Mouse (Mus musculus) MEL (cell line): ENCODE results near the gene Prr15l. TPM values are rescaled to one million over a fixed set of nuclear protein-coding genes. Genes with fewer than 3 reads are reported as not detected.
A peak's percentile ranks its signal among the peaks of the same experiment; 100 is the strongest.

Experiments used
- DNase-seq: peaks from one replicate; pipeline ENCODE4 v3.0.0; 2011; ENCODE audit warnings: low read depth, low spot score
- H3K27ac ChIP-seq: 2 replicates; pipeline ENCODE4 v1.5.1; 2012; ENCODE audit warnings: low read depth, mild to moderate bottlenecking, control low read depth, low read length, moderate library complexity; ENCODE audit not compliant: control insufficient read depth
- H3K27me3 ChIP-seq, 2 experiments: fragments of 150-350 bp in 1 of 2; sonication (generic) in 1 of 2; 2 replicates each; pipeline ENCODE4 v1.6.1; 2012; ENCODE audit warnings: low read length in 2 of 2, mild to moderate bottlenecking in 2 of 2, improper control_type of control experiment in 1 of 2, moderate library complexity in 1 of 2; ENCODE audit not compliant: insufficient read depth in 2 of 2, control insufficient read depth in 1 of 2
- H3K36me3 ChIP-seq, 2 experiments: 2 replicates each; pipeline ENCODE4 v1.6.1; 2012 to 2014; ENCODE audit warnings: low read length in 2 of 2, improper control_type of control experiment in 1 of 2, inconsistent platforms in 1 of 2, mild to moderate bottlenecking in 1 of 2; ENCODE audit not compliant: insufficient read depth in 2 of 2, control insufficient read depth in 1 of 2
- H3K4me1 ChIP-seq, 2 experiments: fragments of 150-350 bp in 1 of 2; sonication (generic) in 1 of 2; 2 replicates each; pipeline ENCODE4 v1.6.1; 2012; ENCODE audit warnings: low read length in 2 of 2, improper control_type of control experiment in 1 of 2, mild to moderate bottlenecking in 1 of 2; ENCODE audit not compliant: insufficient read depth in 2 of 2, control insufficient read depth in 1 of 2
- H3K4me3 ChIP-seq, 2 experiments: fragments of 150-350 bp in 1 of 2; sonication (generic) in 1 of 2; 2 replicates each; pipeline ENCODE4 v1.5.1; 2012; ENCODE audit warnings: low read depth in 2 of 2, low read length in 2 of 2, mild to moderate bottlenecking in 2 of 2, moderate library complexity in 2 of 2, control low read depth in 1 of 2, improper control_type of control experiment in 1 of 2; ENCODE audit not compliant: control insufficient read depth in 1 of 2, insufficient read depth in 1 of 2
- H3K79me2 ChIP-seq: 2 replicates; pipeline ENCODE4 v1.6.1; 2012; ENCODE audit warnings: mild to moderate bottlenecking, low read length, moderate library complexity; ENCODE audit not compliant: control insufficient read depth, poor library complexity, insufficient read depth
- H3K9ac ChIP-seq: 2 replicates; pipeline ENCODE4 v1.6.1; 2012; ENCODE audit warnings: low read depth, mild to moderate bottlenecking, control low read depth, low read length, moderate library complexity; ENCODE audit not compliant: control insufficient read depth, poor library complexity, severe bottlenecking
- H3K9me3 ChIP-seq: fragments of 150-350 bp; sonication (generic); replicated peaks from 2 replicates; pipeline ENCODE4 v1.6.1; 2012; ENCODE audit warnings: mild to moderate bottlenecking, low read length, improper control_type of control experiment, moderate library complexity; ENCODE audit not compliant: insufficient read depth
- BHLHE40 ChIP-seq: IDR thresholded peaks from 2 replicates; pipeline ENCODE4 v1.6.1; 2012; ENCODE audit warnings: low read depth, mild to moderate bottlenecking, inconsistent platforms, low read length, improper control_type of control experiment, borderline replicate concordance
- CHD1 ChIP-seq: IDR thresholded peaks from 2 replicates; pipeline ENCODE4 v1.6.1; 2012; ENCODE audit warnings: low read depth, mild to moderate bottlenecking, inconsistent platforms, low read length, improper control_type of control experiment
- CHD2 ChIP-seq: IDR thresholded peaks from 2 replicates; pipeline ENCODE4 v1.6.1; 2011; ENCODE audit warnings: low read length, improper control_type of control experiment
- E2F4 ChIP-seq: IDR thresholded peaks from 2 replicates; pipeline ENCODE4 v1.6.1; 2011; ENCODE audit warnings: low read depth, low read length, improper control_type of control experiment, borderline replicate concordance
- ELF1 ChIP-seq: IDR thresholded peaks from 2 replicates; pipeline ENCODE4 v1.6.1; 2014; ENCODE audit warnings: low read depth, mild to moderate bottlenecking, inconsistent platforms, low read length, improper control_type of control experiment, moderate library complexity
- EP300 ChIP-seq, 2 experiments: IDR thresholded peaks; 2 replicates each; pipeline ENCODE4 v1.6.1; 2011; ENCODE audit warnings: improper control_type of control experiment in 2 of 2, low read length in 2 of 2, low read depth in 1 of 2, mild to moderate bottlenecking in 1 of 2
- ETS1 ChIP-seq: IDR thresholded peaks from 2 replicates; pipeline ENCODE4 v1.6.1; 2012; ENCODE audit warnings: low read depth, mild to moderate bottlenecking, inconsistent platforms, low read length, improper control_type of control experiment, moderate library complexity
- GABPA ChIP-seq: IDR thresholded peaks from 2 replicates; pipeline ENCODE4 v1.6.1; 2012; ENCODE audit warnings: low read depth, mild to moderate bottlenecking, inconsistent platforms, low read length, improper control_type of control experiment, moderate library complexity
- GATA1 ChIP-seq: IDR thresholded peaks from 2 replicates; pipeline ENCODE4 v1.6.1; 2011; ENCODE audit warnings: low read depth, low read length, improper control_type of control experiment
- HCFC1 ChIP-seq: IDR thresholded peaks from 2 replicates; pipeline ENCODE4 v1.6.1; 2012; ENCODE audit warnings: low read depth, mild to moderate bottlenecking, inconsistent platforms, low read length, improper control_type of control experiment, moderate library complexity
- JUND ChIP-seq: IDR thresholded peaks from 2 replicates; pipeline ENCODE4 v1.6.1; 2011; ENCODE audit warnings: low read depth, mild to moderate bottlenecking, improper control_type of control experiment, low read length
- KAT2A ChIP-seq: conservative IDR thresholded peaks from 2 replicates; pipeline ENCODE4 v1.6.1; 2012; ENCODE audit warnings: low read depth, low read length, improper control_type of control experiment, inconsistent platforms
- MAFK ChIP-seq: IDR thresholded peaks from 2 replicates; pipeline ENCODE4 v1.6.1; 2011; ENCODE audit warnings: low read depth, mild to moderate bottlenecking, low read length, improper control_type of control experiment, borderline replicate concordance
- MAX ChIP-seq: IDR thresholded peaks from 2 replicates; pipeline ENCODE4 v1.6.1; 2011; ENCODE audit warnings: low read length, improper control_type of control experiment
- MEF2A ChIP-seq: IDR thresholded peaks from 2 replicates; pipeline ENCODE4 v1.6.1; 2014; ENCODE audit warnings: low read depth, mild to moderate bottlenecking, inconsistent platforms, low read length, improper control_type of control experiment; ENCODE audit not compliant: poor library complexity, insufficient replicate concordance, severe bottlenecking; ENCODE audit errors: extremely low read depth
- MXI1 ChIP-seq: IDR thresholded peaks from 2 replicates; pipeline ENCODE4 v1.6.1; 2011; ENCODE audit warnings: mild to moderate bottlenecking, low read depth, low read length, improper control_type of control experiment
- MYB ChIP-seq: IDR thresholded peaks from 2 replicates; pipeline ENCODE4 v1.6.1; 2011; ENCODE audit warnings: mild to moderate bottlenecking, low read depth, low read length, improper control_type of control experiment
- NELFE ChIP-seq: IDR thresholded peaks from 2 replicates; pipeline ENCODE4 v1.6.1; 2011; ENCODE audit warnings: low read depth, low read length, improper control_type of control experiment
- NRF1 ChIP-seq: IDR thresholded peaks from 2 replicates; pipeline ENCODE4 v1.6.1; 2014; ENCODE audit warnings: low read depth, mild to moderate bottlenecking, inconsistent platforms, low read length, improper control_type of control experiment, moderate library complexity; ENCODE audit not compliant: poor library complexity, insufficient read depth, severe bottlenecking
- POLR2A ChIP-seq, 2 experiments: IDR thresholded peaks; 2 replicates each; pipeline ENCODE4 v1.6.1; 2011 to 2012; ENCODE audit warnings: low read length in 2 of 2, mild to moderate bottlenecking in 2 of 2, control low read depth in 1 of 2, improper control_type of control experiment in 1 of 2, low read depth in 1 of 2, moderate library complexity in 1 of 2; ENCODE audit not compliant: control insufficient read depth in 1 of 2, insufficient read depth in 1 of 2, poor library complexity in 1 of 2
- POLR2AphosphoS2 ChIP-seq: IDR thresholded peaks from 2 replicates; pipeline ENCODE4 v1.6.1; 2011; ENCODE audit warnings: low read length, improper control_type of control experiment
- POLR2AphosphoS5 ChIP-seq: IDR thresholded peaks from 2 replicates; pipeline ENCODE4 v1.6.1; 2012; ENCODE audit warnings: low read depth, borderline replicate concordance, mild to moderate bottlenecking, inconsistent platforms, low read length, moderate library complexity, mixed read lengths
- RAD21 ChIP-seq: IDR thresholded peaks from 2 replicates; pipeline ENCODE4 v1.6.1; 2011; ENCODE audit warnings: mild to moderate bottlenecking, low read depth, low read length, improper control_type of control experiment
- RCOR1 ChIP-seq: IDR thresholded peaks from 2 replicates; pipeline ENCODE4 v1.6.1; 2012; ENCODE audit warnings: low read depth, mild to moderate bottlenecking, inconsistent platforms, low read length, improper control_type of control experiment
- SIN3A ChIP-seq: IDR thresholded peaks from 2 replicates; pipeline ENCODE4 v1.6.1; 2012; ENCODE audit warnings: low read length, improper control_type of control experiment, inconsistent platforms
- SMC3 ChIP-seq: IDR thresholded peaks from 2 replicates; pipeline ENCODE4 v1.6.1; 2011; ENCODE audit warnings: low read depth, low read length, improper control_type of control experiment
- TBP ChIP-seq: IDR thresholded peaks from 2 replicates; pipeline ENCODE4 v1.8.0; 2011; ENCODE audit warnings: low read depth, low read length, improper control_type of control experiment
- TCF12 ChIP-seq: IDR thresholded peaks from 2 replicates; pipeline ENCODE4 v1.6.1; 2014; ENCODE audit warnings: low read depth, mild to moderate bottlenecking, inconsistent platforms, low read length, improper control_type of control experiment, moderate library complexity
- UBTF ChIP-seq: IDR thresholded peaks from 2 replicates; pipeline ENCODE4 v1.6.1; 2012; ENCODE audit warnings: low read depth, mild to moderate bottlenecking, inconsistent platforms, low read length, improper control_type of control experiment, moderate library complexity, borderline replicate concordance; ENCODE audit not compliant: insufficient read depth
- USF1 ChIP-seq: IDR thresholded peaks from 2 replicates; pipeline ENCODE4 v1.6.1; 2014; ENCODE audit warnings: low read depth, mild to moderate bottlenecking, inconsistent platforms, low read length, improper control_type of control experiment, moderate library complexity
- USF2 ChIP-seq, 2 experiments: IDR thresholded peaks; 2 replicates each; pipeline ENCODE4 v1.6.1; 2011 to 2012; ENCODE audit warnings: improper control_type of control experiment in 2 of 2, low read length in 2 of 2, borderline replicate concordance in 1 of 2, inconsistent platforms in 1 of 2, low read depth in 1 of 2, mild to moderate bottlenecking in 1 of 2; ENCODE audit not compliant: insufficient read depth in 1 of 2
- ZC3H11A ChIP-seq: IDR thresholded peaks from 2 replicates; pipeline ENCODE4 v1.6.1; 2012; ENCODE audit warnings: low read depth, mild to moderate bottlenecking, inconsistent platforms, low read length, improper control_type of control experiment
- ZKSCAN1 ChIP-seq: IDR thresholded peaks from 2 replicates; pipeline ENCODE4 v1.6.1; 2012; ENCODE audit warnings: low read depth, mild to moderate bottlenecking, inconsistent platforms, low read length, improper control_type of control experiment, moderate library complexity
- ZMIZ1 ChIP-seq: IDR thresholded peaks from 2 replicates; pipeline ENCODE4 v1.6.1; 2012; ENCODE audit warnings: low read depth, mild to moderate bottlenecking, inconsistent platforms, low read length, improper control_type of control experiment, moderate library complexity
- ZNF384 ChIP-seq: IDR thresholded peaks from 2 replicates; pipeline ENCODE4 v1.6.1; 2012; ENCODE audit warnings: low read depth, mild to moderate bottlenecking, inconsistent platforms, low read length, improper control_type of control experiment
- polyA plus RNA-seq, 2 experiments: library from polyadenylated mRNA; stranded (reverse) in 1 of 2; unstranded in 1 of 2; fragments of >175 nt in 1 of 2; fragments of >200 nt in 1 of 2; gene quantifications; 2 replicates each; pipeline versions ENCODE4 v1.2.1 to v1.2.4; 2012; ENCODE audit warnings: low replicate concordance in 2 of 2, low read depth in 1 of 2; ENCODE audit not compliant: insufficient read length in 2 of 2, insufficient read depth in 1 of 2, missing spikeins in 1 of 2
- total RNA-seq: library from RNA; depleted of rRNA; stranded (reverse); fragments of 300-350 nt; gene quantifications from 2 replicates; pipeline ENCODE4 v1.2.3, GENCODE M21; 2012

The Prr15l gene
- total and polyA plus RNA-seq, 3 experiments = 0.08 to 0.19 TPM; not detected in 1

DNA sequence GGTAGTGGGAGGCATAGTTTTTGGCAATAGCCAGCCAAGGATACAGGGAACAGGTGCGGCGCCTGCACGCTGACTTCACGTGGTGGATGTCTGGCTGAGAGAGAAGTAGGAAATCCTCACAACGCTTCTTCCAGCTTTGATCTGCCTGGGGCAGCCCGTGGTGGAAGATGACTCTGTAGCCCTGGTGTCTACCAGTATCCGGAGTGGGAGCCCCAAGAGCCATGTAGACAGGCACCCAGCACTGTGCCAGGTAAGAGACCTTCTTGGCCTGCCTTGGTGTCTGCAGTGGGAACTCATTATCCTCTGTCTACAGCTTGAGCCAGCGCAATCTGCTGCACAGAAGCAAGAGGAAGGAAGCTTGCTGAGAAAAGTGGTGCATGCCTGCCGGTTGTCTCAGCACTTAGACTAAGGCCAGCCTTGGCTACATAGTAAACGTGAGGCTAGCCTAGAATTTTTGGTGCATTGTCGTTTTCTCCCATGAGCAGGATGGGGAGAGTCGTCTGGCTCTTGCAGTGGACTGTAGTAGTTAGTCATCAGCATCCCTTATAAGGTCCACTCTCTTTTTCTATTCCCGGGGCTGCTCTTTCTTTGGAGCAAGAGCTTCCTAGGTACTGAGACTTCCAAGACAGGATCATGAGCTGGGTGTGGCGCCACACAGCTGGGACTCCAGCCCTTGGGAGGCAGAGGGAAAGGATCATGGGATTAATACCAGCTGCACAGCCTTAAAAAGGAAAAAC, 17.1 kb downstream of the Prr15l start:
- DNase-seq = peak; percentile 86
- H3K9ac ChIP-seq = peak overlapping the region; percentile 85
- TF ChIP-seq USF1 = no peak
- TF ChIP-seq CHD2 = no peak
- no peak for TF ChIP-seq E2F4
- TF ChIP-seq SMC3 = no peak
- TF ChIP-seq ZNF384 = no peak
- TF ChIP-seq KAT2A = no peak
- TF ChIP-seq ZC3H11A = no peak
- no peak for TF ChIP-seq ELF1
- TF ChIP-seq POLR2AphosphoS5 = no peak
- no peak for TF ChIP-seq USF2 (IDR thresholded peaks at IDR 0.05; ENCODE audit: borderline replicate concordance in 1 of 2, insufficient read depth in 1 of 2, low read depth in 1 of 2, low read length in 2 of 2)
- no peak for TF ChIP-seq MYB
- TF ChIP-seq ZMIZ1 = 0 out of 2 replicates have a peak, but pooled peaks have one; percentile 32
- TF ChIP-seq BHLHE40 = no peak
- TF ChIP-seq RAD21 = no peak
- no peak for TF ChIP-seq RCOR1
- TF ChIP-seq TBP = peak; percentile 39; the same call in 1 of the 2 replicates
- peak; percentile 96 for TF ChIP-seq MXI1
- no peak for TF ChIP-seq MEF2A
- no peak for TF ChIP-seq GATA1
- TF ChIP-seq HCFC1 = 0 out of 2 replicates have a peak, but pooled peaks have one; percentile 17
- no peak for TF ChIP-seq NRF1
- peak; percentile 40 to 65; a peak in 3 of 4 replicates for TF ChIP-seq POLR2A (IDR thresholded peaks at IDR 0.05; ENCODE audit: control insufficient read depth in 1 of 2, insufficient read depth in 1 of 2, low read depth in 1 of 2, low read length in 2 of 2, poor library complexity in 1 of 2)
- peak; percentile 35; the same call in 1 of the 2 replicates for TF ChIP-seq NELFE
- 0 out of 2 replicates have a peak, but pooled peaks have one; percentile 37 for TF ChIP-seq POLR2AphosphoS2
- TF ChIP-seq JUND = no peak
- peak; percentile 89 for TF ChIP-seq MAX
- TF ChIP-seq ZKSCAN1 = no peak
- peak; percentile 70; the same call in 1 of the 2 replicates for TF ChIP-seq CHD1
- no peak for TF ChIP-seq ETS1
- peak; percentile 12 to 34; a peak in 1 of 4 replicates for TF ChIP-seq EP300 (IDR thresholded peaks at IDR 0.05; ENCODE audit: low read depth in 1 of 2, low read length in 2 of 2)
- no peak for TF ChIP-seq MAFK
- TF ChIP-seq UBTF = no peak
- peak; percentile 45 for TF ChIP-seq TCF12
- TF ChIP-seq SIN3A = peak; percentile 78; the same call in 1 of the 2 replicates
- TF ChIP-seq GABPA = no peak

More for the DNA sequence above, 17.1 kb downstream of the Prr15l start:
- peaks cover 17 to 72% of the 10 kb centered on the region in 2 experiments for H3K36me3 ChIP-seq
- H3K4me3 ChIP-seq = peak overlapping the region; percentile 63 to 69
- no peaks in the 10 kb centered on the region for H3K27me3 ChIP-seq
- peaks cover 46% of the 10 kb centered on the region for H3K79me2 ChIP-seq
- H3K4me1 ChIP-seq = peaks cover 32 to 74% of the 10 kb centered on the region in 2 experiments
- peak overlapping the region; percentile 83 for H3K27ac ChIP-seq
- H3K9me3 ChIP-seq = no peaks in the 10 kb centered on the region
